Mouse (Mus musculus) G1E (cell line): ENCODE results near the gene Mpg. TPM values are rescaled to one million over a fixed set of nuclear protein-coding genes. Genes with fewer than 3 reads are reported as not detected.
A peak's percentile ranks its signal among the peaks of the same experiment; 100 is the strongest.

ENCODE experiments used
- ATAC-seq: 2 replicates; pipeline ENCODE4 v1.8.0; 2016; ENCODE audit warnings: mild to moderate bottlenecking; ENCODE audit not compliant: insufficient number of reproducible peaks, poor library complexity, low FRiP score, severe bottlenecking; ENCODE audit errors: extremely low read depth
- DNase-seq: peaks from one replicate; pipeline ENCODE4 v3.0.0; 2012; ENCODE audit warnings: low spot score
- H3K27me3 ChIP-seq: 2 replicates; pipeline ENCODE4 v1.6.1; 2012; ENCODE audit warnings: mild to moderate bottlenecking, low read length, inconsistent platforms; ENCODE audit not compliant: insufficient read depth
- H3K36me3 ChIP-seq: replicated peaks from 2 replicates; pipeline ENCODE3; 2012; ENCODE audit warnings: mild to moderate bottlenecking, inconsistent platforms
- H3K4me1 ChIP-seq: 2 replicates; pipeline ENCODE4 v1.6.1; 2012; ENCODE audit warnings: low read depth, low read length, inconsistent platforms, mixed read lengths; ENCODE audit not compliant: insufficient read depth
- H3K4me3 ChIP-seq: 2 replicates; pipeline ENCODE4 v1.5.1; 2012; ENCODE audit warnings: low read depth, mild to moderate bottlenecking, inconsistent platforms, low read length, moderate library complexity, mixed read lengths
- H3K9me3 ChIP-seq: replicated peaks from 2 replicates; pipeline ENCODE4 v1.6.1; 2012; ENCODE audit warnings: inconsistent platforms
- CTCF ChIP-seq: IDR thresholded peaks from 2 replicates; pipeline ENCODE4 v1.5.1; 2012; ENCODE audit warnings: low read depth, low read length, inconsistent platforms, mixed read lengths
- GATA1 ChIP-seq: IDR thresholded peaks from 2 replicates; pipeline ENCODE4 v1.6.1; 2012; ENCODE audit warnings: borderline replicate concordance, low read length, inconsistent platforms, mixed read lengths
- GATA2 ChIP-seq: IDR thresholded peaks from 2 replicates; pipeline ENCODE4 v1.6.1; 2012; ENCODE audit warnings: low read depth, low read length, inconsistent platforms, borderline replicate concordance
- POLR2AphosphoS5 ChIP-seq: IDR thresholded peaks from 2 replicates; pipeline ENCODE4 v1.6.1; 2012; ENCODE audit warnings: low read depth, low read length, inconsistent platforms; ENCODE audit not compliant: insufficient replicate concordance
- TAL1 ChIP-seq: conservative IDR thresholded peaks from 2 replicates; pipeline ENCODE4 v1.6.1; 2012; ENCODE audit warnings: low read depth, low read length, inconsistent platforms, mixed read lengths
- polyA plus RNA-seq: library from polyadenylated mRNA; stranded (reverse); fragments of >175 nt; gene quantifications from 2 replicates; pipeline ENCODE4 v1.2.3, GENCODE M21; 2012
- total RNA-seq, 2 experiments: library from RNA; stranded (forward) in 1 of 2; stranded (reverse) in 1 of 2; fragments of 200-1000 nt in 1 of 2; fragments of >200 nt in 1 of 2; fragmentation: Nextera tagmentation in 1 of 2; gene quantifications; 2 replicates each; pipeline ENCODE4 v1.2.3; 2014 to 2017

The Mpg gene
- total and polyA plus RNA-seq, 3 experiments = 14.2 to 22.0 (median 17.0) TPM

DNA sequence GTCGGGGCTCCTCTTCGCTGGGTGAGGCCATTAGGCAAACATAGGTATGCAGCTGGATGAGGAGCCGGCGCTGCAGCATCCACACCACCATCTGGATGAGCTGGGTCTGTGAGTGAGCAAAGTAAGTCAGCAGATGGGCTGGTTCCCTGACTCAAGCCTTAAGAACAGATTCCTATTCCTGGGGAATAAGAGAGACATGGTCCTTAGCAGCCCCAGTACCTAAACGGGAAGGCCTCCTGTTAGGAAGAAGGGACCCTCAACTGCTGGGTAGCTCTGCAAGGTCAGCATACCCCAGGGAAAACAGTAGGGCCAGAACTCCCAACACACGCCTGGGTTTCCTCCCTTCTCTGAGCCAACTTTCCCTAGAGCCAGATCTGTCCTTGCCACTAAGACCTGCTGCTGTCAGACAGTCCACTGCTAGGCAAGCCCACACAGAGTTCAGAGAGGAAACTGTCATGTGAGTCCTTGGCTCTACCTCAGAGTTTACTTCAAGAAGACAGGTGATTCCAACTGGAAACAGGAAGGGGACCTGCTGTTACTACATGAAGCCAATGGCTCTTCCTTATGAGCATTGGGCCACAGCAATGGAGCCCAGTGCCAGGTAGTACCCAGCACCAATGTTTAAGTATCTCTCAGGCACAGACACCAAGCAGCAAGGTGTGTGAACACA, 8.6 kb downstream of the Mpg start:
- DNase-seq (no peak), ATAC-seq (no peak)
- H3K9me3 ChIP-seq = no peaks in the 10 kb centered on the region
- H3K4me1 ChIP-seq = peaks cover 36% of the 10 kb centered on the region
- no peak overlapping the region for H3K4me3 ChIP-seq
- no peaks in the 10 kb centered on the region for H3K27me3 ChIP-seq
- TF ChIP-seq GATA2 (no peak), POLR2AphosphoS5 (no peak), GATA1 (no peak), TAL1 (no peak), CTCF (no peak)
- H3K36me3 ChIP-seq = peaks cover 99% of the 10 kb centered on the region

DNA sequence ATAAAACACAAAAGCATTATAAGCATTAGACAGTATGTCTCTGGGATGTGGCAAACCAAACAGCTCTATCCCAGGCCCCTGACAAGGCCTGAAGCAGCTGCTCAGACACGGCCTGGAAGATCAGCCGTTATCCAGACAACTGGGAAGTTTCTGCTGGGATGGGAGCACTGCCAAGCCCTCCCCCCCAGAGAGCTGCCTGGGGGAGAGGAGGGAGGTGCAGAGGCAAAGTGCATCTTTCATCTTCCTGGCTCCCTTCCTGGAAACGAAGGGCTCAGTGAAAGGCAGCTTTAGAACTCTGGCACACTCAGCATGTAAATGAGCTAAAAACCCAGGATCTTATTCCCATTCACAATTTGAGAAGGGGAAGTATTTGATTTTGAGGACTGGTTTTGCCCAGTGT, 9.3 kb downstream of the Mpg start:
- Histone ChIP-seq H3K9me3 (no peaks in the 10 kb centered on the region), H3K4me1 (peaks cover 31% of the 10 kb centered on the region), H3K27me3 (no peaks in the 10 kb centered on the region), H3K4me3 (no peak overlapping the region), H3K36me3 (peaks cover 99% of the 10 kb centered on the region)
- no peak for ATAC-seq
- no peak for TF ChIP-seq TAL1
- TF ChIP-seq CTCF = no peak
- TF ChIP-seq POLR2AphosphoS5 = no peak
- TF ChIP-seq GATA2 = no peak
- TF ChIP-seq GATA1 = no peak
- no peak for DNase-seq

DNA sequence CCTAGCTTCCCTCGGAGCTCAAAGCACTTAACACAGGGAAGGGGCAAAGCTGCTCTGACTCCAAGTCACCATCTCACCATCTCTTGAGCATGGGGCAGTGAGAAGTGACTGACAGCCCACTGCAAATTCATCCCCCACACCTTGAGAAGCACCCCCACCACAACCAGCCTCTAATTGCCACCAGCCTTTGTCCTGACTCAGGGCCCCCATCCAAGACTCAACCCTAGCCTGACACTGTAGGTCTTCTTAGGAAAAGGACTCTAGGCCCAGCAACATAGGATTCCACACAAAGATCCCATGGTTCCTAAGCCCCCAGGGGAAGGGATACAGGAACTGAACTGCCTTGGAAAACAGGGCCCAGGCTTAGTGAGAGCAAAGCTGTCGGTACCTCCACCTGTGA, 9.8 kb downstream of the Mpg start:
- no peak for TF ChIP-seq CTCF
- Histone ChIP-seq H3K27me3 (no peaks in the 10 kb centered on the region), H3K4me3 (no peak overlapping the region), H3K4me1 (peaks cover 26% of the 10 kb centered on the region), H3K36me3 (peaks cover 99% of the 10 kb centered on the region), H3K9me3 (no peaks in the 10 kb centered on the region)
- ATAC-seq = no peak
- DNase-seq = no peak

DNA sequence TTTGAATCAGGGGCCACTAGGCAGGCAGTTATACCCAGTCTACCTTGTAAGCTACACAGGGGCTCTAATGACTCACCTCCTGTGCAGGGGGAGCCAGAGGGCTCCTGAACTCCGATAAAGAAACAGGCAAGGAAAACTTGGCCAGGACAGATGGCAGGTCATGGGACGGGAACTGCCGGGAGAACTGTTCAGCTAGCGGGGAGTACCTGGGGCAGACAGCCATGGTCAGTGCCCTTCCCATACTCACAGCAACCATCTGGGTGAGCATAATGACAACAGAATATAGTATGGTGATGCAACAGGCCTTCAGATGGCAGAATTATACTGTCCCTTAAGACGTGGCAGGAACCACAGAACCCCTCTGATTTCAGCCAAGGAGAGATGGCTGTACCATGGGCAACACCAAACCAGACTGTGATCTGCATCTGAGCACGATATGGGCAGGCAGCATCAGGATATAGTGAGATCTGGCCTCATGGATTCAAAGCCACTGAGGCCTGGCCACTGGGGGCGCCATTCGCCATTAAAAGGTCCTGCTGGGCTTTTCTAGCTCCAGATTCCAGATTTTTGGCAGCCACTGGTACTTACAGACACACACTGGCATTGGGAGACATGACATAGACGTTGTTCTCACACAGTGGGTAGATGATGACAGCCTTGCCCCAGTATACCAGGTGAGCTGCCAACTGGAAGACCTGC, 10.6 kb downstream of the Mpg start:
- DNase-seq = no peak
- ATAC-seq = no peak; the same call in 1 of the 2 replicates

DNA sequence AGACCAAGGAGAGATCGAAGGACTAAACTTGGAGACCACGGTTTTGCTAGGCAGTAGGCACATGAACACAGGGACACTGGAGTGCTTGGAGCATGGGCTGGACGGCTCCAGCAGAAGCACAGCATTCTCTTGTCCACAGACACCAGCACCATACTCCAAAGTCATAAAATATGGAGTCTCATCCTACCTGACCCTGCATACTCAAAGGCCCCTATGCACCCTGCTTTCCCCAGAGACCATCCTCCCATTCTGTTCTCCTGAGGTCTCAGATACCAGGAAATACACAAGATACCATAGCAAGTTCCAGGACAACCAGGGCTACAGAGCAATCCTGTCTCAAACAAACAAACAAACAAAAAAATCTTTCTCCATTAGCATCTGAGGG, 11.1 kb downstream of the Mpg start:
- TF ChIP-seq GATA1 (no peak), CTCF (no peak; the same call in 1 of the 2 replicates), TAL1 (no peak), POLR2AphosphoS5 (no peak), GATA2 (no peak)
- H3K27me3 ChIP-seq = no peaks in the 10 kb centered on the region
- peaks cover 24% of the 10 kb centered on the region for H3K4me1 ChIP-seq
- no peak overlapping the region for H3K4me3 ChIP-seq
- peaks cover 99% of the 10 kb centered on the region for H3K36me3 ChIP-seq
- DNase-seq = no peak
- no peaks in the 10 kb centered on the region for H3K9me3 ChIP-seq
- ATAC-seq = no peak

More for the DNA sequence above, 10.6 kb downstream of the Mpg start:
- H3K4me1 ChIP-seq = peaks cover 20% of the 10 kb centered on the region; the same call in 1 of the 2 replicates
- no peak overlapping the region for H3K4me3 ChIP-seq
- H3K36me3 ChIP-seq = peaks cover 99% of the 10 kb centered on the region
- H3K27me3 ChIP-seq = no peaks in the 10 kb centered on the region
- peak; percentile 46 for TF ChIP-seq CTCF
- no peak for TF ChIP-seq POLR2AphosphoS5
- H3K9me3 ChIP-seq = no peaks in the 10 kb centered on the region

DNA sequence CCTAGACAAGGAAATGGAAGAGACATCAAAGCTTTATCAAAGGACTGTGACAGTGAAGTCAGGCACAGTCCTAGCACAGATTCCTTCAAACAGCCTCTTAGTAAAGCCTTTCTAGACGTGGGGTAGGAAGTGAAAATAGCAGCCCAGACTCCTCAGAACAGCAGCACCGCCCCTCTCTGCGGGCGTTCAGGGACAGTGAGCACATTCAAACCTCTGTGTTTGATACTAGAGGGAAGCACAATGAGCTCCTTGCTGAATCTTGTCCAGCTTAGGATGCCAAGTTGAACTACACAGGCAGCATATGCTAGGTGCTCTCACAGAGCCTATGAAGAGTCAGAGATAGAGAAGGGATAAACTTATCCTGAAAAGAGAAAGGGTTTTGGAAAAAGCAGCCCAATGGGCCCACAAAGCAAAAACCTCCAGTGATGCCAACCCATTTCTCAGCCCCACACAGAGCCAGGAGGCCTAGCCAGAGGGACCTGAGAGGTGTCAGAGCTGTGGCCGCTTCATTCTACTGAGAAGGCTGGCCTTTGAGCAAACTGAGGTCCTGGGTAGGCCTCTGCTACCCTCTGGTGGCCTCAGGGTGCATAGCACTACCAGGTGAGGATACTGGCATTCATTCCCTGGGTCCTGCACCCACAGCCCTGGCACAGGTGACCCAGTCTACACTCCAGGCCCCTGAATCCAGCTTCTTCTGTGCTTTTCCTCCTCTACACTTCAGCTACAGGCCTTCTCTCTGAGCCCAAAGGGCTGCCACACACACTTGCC, 12.0 kb downstream of the Mpg start:
- peaks cover 33% of the 10 kb centered on the region for H3K4me1 ChIP-seq
- H3K27me3 ChIP-seq = no peaks in the 10 kb centered on the region
- DNase-seq = no peak
- 0 out of 2 replicates have a peak, but pooled peaks have one; percentile 52 for ATAC-seq
- H3K9me3 ChIP-seq = no peaks in the 10 kb centered on the region
- peaks cover 99% of the 10 kb centered on the region for H3K36me3 ChIP-seq
- TF ChIP-seq POLR2AphosphoS5 = no peak
- peak; percentile 96 for TF ChIP-seq CTCF
- no peak overlapping the region for H3K4me3 ChIP-seq
